Mouse (Mus musculus) bone marrow, adult 2 months (tissue): ENCODE results near the gene Ubtd2. TPM values are rescaled to one million over a fixed set of nuclear protein-coding genes. Genes with fewer than 3 reads are reported as not detected.

Source experiments
- H3K27ac ChIP-seq: fragments of 200-500 bp; 2 replicates; pipeline ENCODE4 v1.5.1; 2012; ENCODE audit warnings: low read depth, mild to moderate bottlenecking, control low read depth, inconsistent platforms, low read length; ENCODE audit not compliant: control insufficient read depth, poor library complexity, insufficient read depth
- H3K4me1 ChIP-seq: fragments of 200-500 bp; 2 replicates; pipeline ENCODE4 v1.6.1; 2011; ENCODE audit warnings: low read length; ENCODE audit not compliant: control insufficient read depth, insufficient read depth
- H3K4me3 ChIP-seq: fragments of 200-500 bp; replicated peaks from 2 replicates; pipeline ENCODE3; 2011; ENCODE audit warnings: mild to moderate bottlenecking, low read depth, low read length, control low read depth; ENCODE audit not compliant: control insufficient read depth
- CTCF ChIP-seq: fragments of 200-500 bp; IDR thresholded peaks from 2 replicates; pipeline ENCODE4 v1.5.1; 2011; ENCODE audit warnings: low read length, control low read depth; ENCODE audit not compliant: control insufficient read depth, insufficient read depth
- POLR2A ChIP-seq: fragments of 200-500 bp; IDR thresholded peaks from 2 replicates; pipeline ENCODE4 v1.6.1; 2011; ENCODE audit warnings: low read depth, mild to moderate bottlenecking, control low read depth, low read length, borderline replicate concordance; ENCODE audit not compliant: control insufficient read depth
- WGBS: fragments of 180-500 bp; shearing (Covaris S2); methylation state at CpG from one replicate; pipeline ENCODE4 v1.1.7; 2018; 5-methylcytosine and 5-hydroxymethylcytosine counted together
- polyA plus RNA-seq: library from polyadenylated mRNA; stranded (reverse); fragments of >200 nt; gene quantifications from 2 replicates; pipeline ENCODE4 v1.2.4, GENCODE M21; 2011; ENCODE audit warnings: low replicate concordance; ENCODE audit not compliant: missing spikeins, insufficient read depth, insufficient read length

Gene Ubtd2
- polyA plus RNA-seq, 1 experiment = 1.5 TPM

- under 1% methylated on average over 82 of the region's 82 CpGs for WGBS
- H3K4me1 ChIP-seq = peaks cover 6% of the 10 kb centered on the region
- TF ChIP-seq POLR2A = peak; percentile 93
- no peak for TF ChIP-seq CTCF
- H3K27ac ChIP-seq = peak within 1 kb of the TSS; percentile 73
- peak within 1 kb of the TSS; percentile 83 for H3K4me3 ChIP-seq
Observed at GRCm38 (mm10) chr11:32532765-32533481, 77.8 kb downstream of the Ubtd2 start, which contains the start of gene Stk10. TSS of gene Stk10 (plus strand) at chr11:32533305.

GRCm38 (mm10) chr11:32533482-32534261, 78.5 kb downstream of the Ubtd2 start:
- Histone ChIP-seq H3K4me1 (peaks cover 11% of the 10 kb centered on the region), H3K27ac (peak overlapping the region; percentile 73), H3K4me3 (peak overlapping the region; percentile 83)
- no peak; the same call in 1 of the 2 replicates for TF ChIP-seq CTCF
- TF ChIP-seq POLR2A = 0 out of 2 replicates have a peak, but pooled peaks have one; percentile 33
- WGBS = under 1% methylated on average over 24 of the region's 24 CpGs

DNA sequence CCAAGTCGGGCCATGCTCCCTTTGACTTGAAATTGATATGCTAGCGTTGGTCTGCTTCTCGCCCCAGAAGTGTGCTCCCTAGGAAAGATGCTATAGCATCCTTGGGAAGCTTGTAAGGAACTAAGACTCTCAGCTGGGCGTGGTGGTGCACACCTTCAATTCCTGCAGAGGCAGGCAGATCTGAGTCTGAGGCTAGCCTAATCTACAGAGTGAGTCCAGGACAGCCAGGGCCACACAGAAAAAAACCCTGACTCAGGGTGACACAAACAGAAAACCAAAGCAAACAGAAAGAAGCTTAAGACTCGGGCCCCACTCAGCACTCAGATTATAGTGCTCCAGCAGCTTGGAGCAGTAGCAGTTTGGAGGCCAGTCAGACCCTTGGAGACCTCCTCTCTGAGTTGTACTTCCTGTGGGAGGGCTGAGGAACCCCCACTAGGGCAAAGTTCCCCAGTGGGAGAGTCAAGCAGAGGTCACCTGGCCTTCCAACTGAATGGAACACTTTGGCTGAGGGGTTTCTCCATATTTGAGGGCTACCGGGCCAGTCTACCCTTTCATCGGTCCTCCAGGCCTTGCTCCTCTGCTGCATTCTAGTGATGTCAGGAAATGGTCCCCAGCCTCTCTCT, 79.4 kb downstream of the Ubtd2 start:
- H3K4me1 ChIP-seq = peaks cover 15% of the 10 kb centered on the region
- H3K27ac ChIP-seq = peak overlapping the region; percentile 32

GRCm38 (mm10) chr11:32535646-32536045, 80.5 kb downstream of the Ubtd2 start:
- 88% methylated on average over 4 of the region's 4 CpGs for whole genome bisulfite sequencing
- TF ChIP-seq CTCF (no peak), POLR2A (no peak)
- Histone ChIP-seq H3K4me3 (no peak overlapping the region), H3K27ac (no peak overlapping the region), H3K4me1 (peaks cover 18% of the 10 kb centered on the region)

More for the DNA sequence above, 79.4 kb downstream of the Ubtd2 start:
- TF ChIP-seq CTCF (no peak), POLR2A (no peak)
- H3K4me3 ChIP-seq = peak overlapping the region; percentile 83
- 37% methylated on average over 7 of the region's 7 CpGs for WGBS

DNA sequence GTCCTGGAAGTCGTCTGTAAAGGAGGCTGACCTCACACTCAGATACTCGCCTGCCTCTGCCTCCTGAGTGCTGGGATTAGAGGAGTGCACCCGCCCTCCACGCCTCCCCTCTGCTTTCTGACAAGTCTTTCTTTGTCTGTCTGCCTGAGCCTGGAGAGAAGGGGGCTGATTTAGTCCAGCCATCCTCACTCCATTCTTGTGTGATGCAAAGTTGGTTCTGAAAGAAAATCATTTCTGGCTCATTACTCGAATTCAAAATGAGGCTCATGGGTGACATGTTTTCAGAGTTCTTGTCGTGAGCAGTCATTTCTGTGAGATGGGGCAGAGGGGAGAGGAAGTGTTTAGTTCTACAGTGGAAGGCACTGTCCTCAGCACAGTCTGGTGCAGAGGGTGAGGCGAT, 81.8 kb downstream of the Ubtd2 start:
- H3K4me3 ChIP-seq = no peak overlapping the region
- peaks cover 23% of the 10 kb centered on the region for H3K4me1 ChIP-seq
- TF ChIP-seq CTCF (no peak), POLR2A (no peak)
- H3K27ac ChIP-seq = peak overlapping the region; percentile 35
- WGBS = 55% methylated on average over 7 of the region's 7 CpGs

DNA sequence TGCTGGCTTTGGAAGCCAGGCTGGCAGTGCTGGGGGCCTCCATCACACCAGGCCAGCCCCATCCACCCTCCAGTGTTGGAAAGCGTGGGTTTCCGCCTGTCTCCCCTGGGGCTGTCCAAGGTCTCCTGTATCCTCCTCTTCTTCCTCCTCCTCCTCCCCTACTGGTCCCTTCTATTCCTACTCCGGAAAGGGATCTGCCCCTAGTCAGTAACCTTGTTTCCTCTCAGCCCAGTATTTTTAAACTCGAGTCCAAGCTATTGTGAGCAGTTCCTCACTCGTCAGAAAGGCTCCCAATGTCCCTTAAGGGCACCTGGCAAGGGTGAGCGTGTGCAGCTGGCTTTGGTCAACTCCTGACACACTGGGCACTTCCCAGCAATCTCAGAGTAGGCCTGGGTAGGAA, 83.3 kb downstream of the Ubtd2 start:
- peak overlapping the region; percentile 76 for H3K27ac ChIP-seq
- TF ChIP-seq POLR2A (no peak), CTCF (no peak)
- 38% methylated on average over 6 of the region's 6 CpGs for WGBS
- H3K4me3 ChIP-seq = peak overlapping the region; percentile 15
- H3K4me1 ChIP-seq = peaks cover 28% of the 10 kb centered on the region

GRCm38 (mm10) chr11:32538846-32539245, 83.7 kb downstream of the Ubtd2 start:
- Histone ChIP-seq H3K4me1 (peaks cover 30% of the 10 kb centered on the region), H3K4me3 (no peak overlapping the region), H3K27ac (peak overlapping the region; percentile 76)
- WGBS = 33% methylated on average over 4 of the region's 4 CpGs
- no peak for TF ChIP-seq POLR2A
- TF ChIP-seq CTCF = no peak

GRCm38 (mm10) chr11:32539717-32540116, 84.5 kb downstream of the Ubtd2 start:
- H3K4me1 ChIP-seq = peaks cover 34% of the 10 kb centered on the region
- no peak overlapping the region for H3K4me3 ChIP-seq
- TF ChIP-seq POLR2A = no peak
- no peak for TF ChIP-seq CTCF
- H3K27ac ChIP-seq = no peak overlapping the region
- WGBS = 85% methylated on average over 7 of the region's 7 CpGs
